Mouse (Mus musculus): Measurements from ENCODE around the gene Dnaaf1. TPM values are rescaled to one million over a fixed set of nuclear protein-coding genes. Genes with fewer than 3 reads are reported as not detected.

The Dnaaf1 gene
- total RNA-seq, 1 experiment from 2014 or later, result not detected

DNA sequence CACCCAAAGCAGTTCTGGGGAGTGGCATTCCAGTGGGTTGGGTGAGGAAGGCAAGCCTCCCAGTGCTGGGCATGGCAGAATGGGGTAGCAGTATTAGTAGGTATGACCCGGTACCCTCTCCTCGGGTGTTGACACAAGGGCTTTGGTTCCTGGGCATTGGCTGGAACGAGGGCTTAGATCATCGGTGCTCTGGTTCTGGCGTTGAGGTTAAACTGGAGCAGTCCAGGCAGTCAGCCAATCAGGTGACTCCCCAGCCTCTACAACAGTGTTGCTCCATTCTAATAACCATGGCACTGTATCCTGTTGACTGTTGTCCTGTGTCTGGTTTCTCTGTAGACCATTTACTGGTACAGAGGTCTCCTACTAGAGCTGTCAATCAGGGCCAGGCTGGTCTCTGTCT, 42.6 kb downstream of the Dnaaf1 start:
- no peak for ATAC-seq (ENCODE audit: extremely low read depth, insufficient number of reproducible peaks, low FRiP score, poor library complexity, severe bottlenecking)

DNA sequence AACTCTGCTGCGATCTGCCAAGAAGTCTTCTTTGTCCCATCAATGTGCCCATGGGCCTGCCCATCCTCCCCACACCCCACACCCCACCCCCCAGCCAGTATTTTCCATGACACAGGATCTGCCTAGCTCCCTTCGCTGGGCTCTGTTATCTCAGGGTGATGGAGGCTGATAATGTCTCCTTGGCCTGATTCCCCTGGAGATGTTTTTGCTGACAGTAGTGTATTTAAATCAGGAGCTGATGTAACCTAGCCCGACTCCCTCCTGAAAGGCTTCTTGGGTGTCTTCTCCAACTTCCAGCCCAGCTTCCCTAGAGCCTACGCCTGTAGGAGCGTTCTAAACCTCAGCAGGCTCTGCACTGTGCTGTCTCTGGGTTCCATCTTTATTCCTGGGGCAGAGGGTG, 43.9 kb downstream of the Dnaaf1 start:
- no peak for ATAC-seq (ENCODE audit: extremely low read depth, insufficient number of reproducible peaks, low FRiP score, poor library complexity, severe bottlenecking)

GRCm38 (mm10) chr8:119620116-119620840, 45.2 kb downstream of the Dnaaf1 start:
- ATAC-seq (ENCODE audit: extremely low read depth, insufficient number of reproducible peaks, low FRiP score, poor library complexity, severe bottlenecking), result no peak

GRCm38 (mm10) chr8:119620848-119621465, 45.9 kb downstream of the Dnaaf1 start:
- ATAC-seq (ENCODE audit: extremely low read depth, insufficient number of reproducible peaks, low FRiP score, poor library complexity, severe bottlenecking), result no peak

DNA sequence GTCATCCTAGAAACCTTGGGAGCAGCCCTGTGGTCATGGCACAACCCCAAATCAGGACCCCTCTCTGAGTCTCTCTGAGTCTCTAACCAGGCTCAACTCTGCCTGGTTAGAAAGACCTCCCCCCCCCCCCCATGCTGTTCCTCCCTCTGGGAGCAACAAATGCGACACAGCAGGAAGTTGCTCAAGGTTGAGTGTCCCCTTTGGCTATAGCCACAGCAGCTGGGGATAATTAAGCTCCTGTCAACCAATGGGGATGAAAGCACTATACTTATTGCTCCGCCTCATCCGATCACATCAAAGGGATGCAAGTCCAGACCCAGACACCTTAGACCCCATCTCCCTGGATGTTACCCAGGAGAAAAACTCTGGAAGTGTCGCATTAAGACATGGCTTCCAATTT, 47.5 kb downstream of the Dnaaf1 start:
- no peak for ATAC-seq (ENCODE audit: extremely low read depth, insufficient number of reproducible peaks, low FRiP score, poor library complexity, severe bottlenecking)

DNA sequence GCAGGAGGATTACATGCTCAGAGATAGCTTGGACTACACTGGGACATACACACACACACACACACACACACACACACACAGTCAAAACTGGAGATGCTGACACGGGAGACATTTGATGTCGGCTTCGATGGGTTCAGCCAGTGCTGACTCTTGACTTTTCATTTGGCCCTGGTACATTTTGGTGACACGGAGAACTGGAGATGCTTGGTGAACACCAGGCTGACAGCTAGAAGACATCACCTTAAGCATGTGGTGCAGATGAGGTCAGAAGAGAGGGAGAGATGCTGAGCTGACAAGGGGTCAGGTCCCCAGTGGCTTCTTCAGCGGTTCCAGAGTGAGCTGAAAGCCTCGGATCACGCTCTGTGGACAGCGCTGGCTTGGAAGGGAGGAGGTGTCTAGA, 48.0 kb downstream of the Dnaaf1 start:
- no peak for ATAC-seq (ENCODE audit: extremely low read depth, insufficient number of reproducible peaks, low FRiP score, poor library complexity, severe bottlenecking)

- no peak for ATAC-seq (ENCODE audit: extremely low read depth, insufficient number of reproducible peaks, low FRiP score, poor library complexity, severe bottlenecking)
Observed at GRCm38 (mm10) chr8:119623744-119624143, 48.7 kb downstream of the Dnaaf1 start.

DNA sequence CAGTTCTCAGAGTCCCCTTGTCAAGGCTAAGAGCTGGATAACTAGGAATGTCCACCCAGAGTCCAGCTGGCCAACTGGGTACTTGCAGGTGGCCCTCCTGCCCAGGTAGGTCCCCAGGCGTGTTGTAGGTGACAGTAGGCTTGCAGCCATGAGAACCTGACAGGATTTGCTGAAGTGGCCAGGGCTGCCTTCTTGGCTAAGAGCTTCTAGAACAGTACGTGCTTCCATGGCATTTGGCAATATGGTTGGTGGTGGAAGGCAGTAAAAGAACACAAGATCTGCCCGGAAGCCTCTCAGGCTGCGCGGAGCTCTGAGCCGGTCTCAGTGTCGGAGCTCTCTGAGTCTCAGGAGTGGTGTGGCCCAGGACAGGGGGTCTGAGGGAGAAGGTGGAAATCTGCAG, 49.9 kb downstream of the Dnaaf1 start:
- ATAC-seq (ENCODE audit: extremely low read depth, insufficient number of reproducible peaks, low FRiP score, poor library complexity, severe bottlenecking), result no peak

DNA sequence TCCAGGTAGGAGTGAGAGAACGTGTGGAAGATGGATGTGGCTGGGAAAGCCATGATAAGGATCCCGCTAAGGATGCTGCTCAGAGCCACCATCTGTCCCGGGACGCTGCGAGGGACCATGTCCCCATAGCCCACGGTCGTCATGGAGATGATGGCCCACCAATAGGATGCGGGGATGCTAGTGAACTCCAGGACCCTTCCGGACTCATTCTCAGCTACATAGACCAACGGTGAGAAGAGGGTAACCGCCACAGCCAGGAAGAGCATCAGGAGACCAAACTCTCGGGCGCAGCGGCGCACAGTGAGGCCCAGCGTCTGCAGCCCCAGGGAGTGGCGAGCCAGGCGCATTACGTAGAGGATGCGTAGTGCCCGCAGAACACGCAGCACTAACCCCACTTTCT, 50.8 kb downstream of the Dnaaf1 start:
- no peak for ATAC-seq (ENCODE audit: extremely low read depth, insufficient number of reproducible peaks, low FRiP score, poor library complexity, severe bottlenecking)

DNA sequence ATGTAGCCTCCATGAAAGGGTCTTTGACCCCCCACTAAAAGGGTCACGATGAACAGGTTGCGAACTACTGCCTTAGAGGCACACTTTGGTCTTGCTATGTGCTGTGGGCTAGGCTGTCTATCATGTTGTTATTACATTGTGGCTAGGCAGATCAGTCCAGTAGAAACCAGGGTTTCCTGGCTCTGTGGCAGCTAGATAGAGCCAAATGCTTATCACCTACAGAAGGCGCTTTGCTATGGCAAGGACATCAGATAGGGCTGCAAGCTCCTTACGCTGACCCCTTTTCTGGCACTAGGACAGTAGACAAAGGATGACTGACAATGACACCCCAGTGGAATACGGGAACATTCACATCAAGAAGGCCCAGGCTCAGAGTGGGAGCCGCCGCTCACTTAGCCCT, 52.2 kb downstream of the Dnaaf1 start:
- ATAC-seq (ENCODE audit: extremely low read depth, insufficient number of reproducible peaks, low FRiP score, poor library complexity, severe bottlenecking), result no peak

DNA sequence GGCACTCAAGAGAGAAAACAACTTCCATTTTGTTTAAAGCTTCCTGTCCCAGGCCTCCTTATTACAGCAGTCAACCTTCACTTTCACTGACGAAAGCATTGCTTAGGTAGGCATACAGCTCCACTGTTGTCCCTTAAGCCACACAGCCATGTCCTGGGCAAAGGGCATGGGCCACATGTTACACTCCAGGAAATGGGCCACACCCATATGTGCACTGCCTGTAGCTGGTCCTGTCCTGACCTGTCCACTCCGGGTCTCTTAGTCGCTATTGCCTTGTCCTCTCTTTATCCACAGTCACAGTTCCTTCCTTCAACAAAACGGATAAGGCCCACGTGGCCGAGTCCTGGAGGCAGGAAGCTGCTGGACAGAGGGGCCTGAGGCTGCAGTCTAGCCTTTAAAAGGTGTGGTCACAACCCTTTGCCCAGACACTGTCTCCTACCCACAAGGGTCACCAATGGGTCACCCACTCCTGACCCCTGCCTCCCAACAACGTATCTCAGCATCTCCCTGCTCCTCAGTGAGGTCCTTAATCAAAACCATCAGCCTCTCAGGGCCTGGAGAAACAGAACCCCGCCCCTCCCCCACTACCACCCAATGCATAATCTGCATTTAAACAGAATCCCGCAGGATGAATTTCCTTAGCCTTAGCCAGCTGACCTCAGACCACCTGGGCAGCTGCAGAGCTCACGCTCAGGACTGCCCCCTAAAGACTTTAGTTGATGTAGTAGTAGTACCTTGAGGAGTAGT, 52.8 kb downstream of the Dnaaf1 start:
- no peak for ATAC-seq (ENCODE audit: extremely low read depth, insufficient number of reproducible peaks, low FRiP score, poor library complexity, severe bottlenecking)

DNA sequence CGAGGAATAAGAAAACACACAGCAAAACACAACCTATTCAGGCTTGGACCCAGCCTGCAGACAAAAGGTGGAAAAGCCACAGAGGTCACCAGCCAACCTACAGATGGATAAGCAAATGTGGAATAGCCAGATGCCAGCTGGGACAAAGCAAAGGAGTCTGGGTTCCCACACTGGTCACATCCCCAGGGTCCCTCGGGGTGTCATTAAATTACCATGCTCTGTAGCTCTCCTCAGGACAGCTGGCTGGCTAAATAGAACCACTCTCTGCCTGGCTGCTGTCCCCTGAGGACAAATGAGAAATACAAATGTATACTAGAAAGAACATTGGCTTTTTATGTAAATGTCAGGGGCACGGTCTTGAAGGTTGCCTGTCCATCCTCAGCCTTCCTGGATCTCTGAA, 55.8 kb downstream of the Dnaaf1 start:
- ATAC-seq (ENCODE audit: extremely low read depth, insufficient number of reproducible peaks, low FRiP score, poor library complexity, severe bottlenecking), result no peak

DNA sequence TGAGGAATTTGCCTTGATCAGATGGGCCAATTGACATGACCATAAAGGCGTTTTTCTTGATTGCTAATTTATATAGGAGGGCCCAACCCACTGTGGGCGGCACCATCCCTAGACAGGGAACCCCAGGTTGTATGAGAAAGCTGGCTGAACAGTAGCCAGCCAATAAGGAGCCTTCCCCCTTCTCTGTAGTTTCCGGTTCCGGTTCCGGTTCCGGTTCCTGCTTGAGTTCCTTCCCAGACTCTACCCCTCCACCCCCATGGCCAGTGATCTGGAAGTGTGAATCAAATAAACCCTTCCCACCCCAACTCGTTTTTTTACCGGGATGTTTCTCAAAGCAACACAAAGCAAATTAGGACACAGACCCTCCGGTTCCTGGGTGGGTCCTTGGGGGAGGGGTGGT, 57.2 kb downstream of the Dnaaf1 start:
- ATAC-seq (ENCODE audit: extremely low read depth, insufficient number of reproducible peaks, low FRiP score, poor library complexity, severe bottlenecking), result no peak

GRCm38 (mm10) chr8:119632909-119633308, 57.9 kb downstream of the Dnaaf1 start:
- no peak for ATAC-seq (ENCODE audit: extremely low read depth, insufficient number of reproducible peaks, low FRiP score, poor library complexity, severe bottlenecking)

DNA sequence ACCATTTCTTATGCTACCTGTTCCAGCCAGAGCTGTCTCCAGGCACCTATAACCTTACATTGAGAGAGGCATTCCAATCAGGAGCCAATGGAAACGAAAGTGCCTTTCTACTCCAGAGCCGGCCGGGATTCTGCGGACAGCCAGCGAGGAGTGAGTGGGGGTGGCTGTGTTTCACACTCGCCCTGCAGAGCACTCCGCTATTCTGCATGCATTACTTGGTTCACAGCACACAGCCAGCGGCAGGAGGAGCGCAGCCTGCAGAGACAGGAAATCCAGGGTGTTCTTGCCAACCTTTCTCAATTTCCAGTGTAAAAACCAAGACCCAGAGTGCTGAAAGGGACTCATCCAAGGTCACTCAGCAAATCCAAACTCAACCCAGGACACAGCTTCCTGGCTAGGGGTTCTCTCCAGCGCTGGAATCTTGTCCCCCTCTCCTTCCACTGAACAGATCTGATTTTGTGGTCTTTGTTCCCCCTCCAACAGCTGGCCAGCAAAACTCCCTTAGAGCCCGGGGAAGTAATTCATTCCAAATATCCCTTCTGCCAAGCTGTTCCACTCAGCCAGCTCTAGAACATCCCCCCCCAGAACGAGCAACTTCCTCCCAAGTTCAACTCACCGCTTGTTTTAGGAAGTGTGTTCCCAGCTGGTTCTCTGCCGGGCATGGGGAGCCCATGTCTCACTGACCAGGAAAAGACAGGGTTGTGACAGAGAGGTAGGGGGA, 59.7 kb downstream of the Dnaaf1 start:
- ATAC-seq (ENCODE audit: extremely low read depth, insufficient number of reproducible peaks, low FRiP score, poor library complexity, severe bottlenecking), result no peak

- ATAC-seq (ENCODE audit: extremely low read depth, insufficient number of reproducible peaks, low FRiP score, poor library complexity, severe bottlenecking), result no peak
Observed at GRCm38 (mm10) chr8:119635378-119635777, 60.3 kb downstream of the Dnaaf1 start, which contains the start of gene Kcng4. TSS of gene Kcng4 (minus strand) at chr8:119635680.

GRCm38 (mm10) chr8:119635958-119636357, 60.9 kb downstream of the Dnaaf1 start:
- ATAC-seq (ENCODE audit: extremely low read depth, insufficient number of reproducible peaks, low FRiP score, poor library complexity, severe bottlenecking), result no peak

DNA sequence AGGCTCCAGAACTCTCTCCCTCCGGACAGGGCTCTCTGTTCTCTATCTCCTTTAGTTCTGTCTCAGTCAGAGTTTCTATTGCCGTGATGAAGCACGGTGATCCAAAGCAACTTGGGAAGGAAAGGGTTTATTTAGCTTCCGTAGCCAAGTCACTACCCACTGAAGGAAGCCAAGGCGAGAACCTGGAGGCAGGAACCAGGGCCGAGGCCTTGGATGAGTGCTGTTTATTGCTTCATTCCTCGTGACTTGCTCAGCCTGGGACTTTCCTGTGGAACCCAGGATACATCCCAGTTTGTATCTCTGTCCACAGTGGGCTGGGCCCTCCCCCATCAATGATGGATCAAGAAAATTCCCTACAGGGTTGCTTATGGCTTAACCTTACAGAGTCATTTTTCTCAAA, 61.7 kb downstream of the Dnaaf1 start:
- no peak for ATAC-seq (ENCODE audit: extremely low read depth, insufficient number of reproducible peaks, low FRiP score, poor library complexity, severe bottlenecking)

DNA sequence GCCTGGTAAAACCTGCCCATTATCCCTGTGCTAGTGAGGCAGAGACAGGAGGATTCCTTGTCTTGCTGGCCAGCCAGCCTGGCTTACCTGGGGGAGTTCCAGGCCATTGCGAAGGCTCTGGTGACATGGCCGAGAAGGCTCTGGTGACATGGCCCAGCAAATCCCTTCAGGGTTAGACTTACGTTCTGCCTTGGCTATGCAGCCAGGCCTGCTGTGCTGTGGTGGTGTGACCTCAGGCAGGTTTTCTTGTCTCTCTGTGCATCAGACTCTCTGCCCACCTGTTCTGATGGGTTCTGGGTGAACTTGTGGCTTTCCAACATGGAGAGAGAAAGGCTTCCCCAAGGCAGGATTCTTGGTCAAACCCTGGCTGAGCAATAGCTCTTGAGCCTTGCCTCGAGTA, 62.3 kb downstream of the Dnaaf1 start:
- ATAC-seq (ENCODE audit: extremely low read depth, insufficient number of reproducible peaks, low FRiP score, poor library complexity, severe bottlenecking), result no peak
